Mouse (Mus musculus): ENCODE data around the gene Unc13d. TPM values are rescaled to one million over a fixed set of nuclear protein-coding genes. Genes with fewer than 3 reads are reported as not detected.

Gene Unc13d
- polyA plus RNA-seq, 1 experiment from 2014 or later = 0.78 TPM

DNA sequence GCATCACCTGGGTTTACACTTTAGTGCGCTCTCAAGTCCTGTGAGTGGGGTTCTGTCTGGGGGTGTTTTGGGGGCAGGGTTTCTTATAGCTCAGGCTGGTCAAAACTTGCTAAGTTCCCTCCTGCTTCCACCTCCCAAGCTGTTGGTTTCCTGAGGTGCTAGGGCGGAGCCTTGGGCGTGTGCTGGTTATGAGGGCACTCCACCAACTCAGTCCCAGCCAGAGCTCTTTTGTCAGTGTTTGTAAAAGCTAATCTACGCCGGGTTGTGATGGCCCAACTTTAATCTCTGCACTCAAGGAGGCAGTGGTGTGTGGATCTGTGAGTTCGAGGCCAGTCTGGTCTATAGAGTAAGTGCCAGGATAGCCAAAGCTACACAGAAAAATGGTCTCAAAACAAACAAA is 6.4 kb upstream of the Unc13d start:
- no peak overlapping the region for H3K9ac ChIP-seq (ENCODE audit: low read depth, low read length)
- H3K36me3 ChIP-seq (ENCODE audit: control insufficient read depth, insufficient read depth, low read length) = peaks cover 12% of the 10 kb centered on the region
- 92% methylated on average over 6 of the region's 6 CpGs for WGBS
- no peak overlapping the region for H3K4me3 ChIP-seq (ENCODE audit: low read depth, low read length)
- H3K4me1 ChIP-seq (ENCODE audit: control insufficient read depth, insufficient read depth, low read length) = peaks cover 15% of the 10 kb centered on the region
- no peak overlapping the region for H3K27ac ChIP-seq (ENCODE audit: low read length)
- H3K9me3 ChIP-seq (replicated peaks; ENCODE audit: control insufficient read depth, low read length, poor library complexity, severe bottlenecking) = no peaks in the 10 kb centered on the region
- ATAC-seq = no peak
- H3K27me3 ChIP-seq (ENCODE audit: control insufficient read depth, insufficient read depth, low read depth, low read length) = no peaks in the 10 kb centered on the region
- no peak overlapping the region for H3K4me2 ChIP-seq (ENCODE audit: low read length)

DNA sequence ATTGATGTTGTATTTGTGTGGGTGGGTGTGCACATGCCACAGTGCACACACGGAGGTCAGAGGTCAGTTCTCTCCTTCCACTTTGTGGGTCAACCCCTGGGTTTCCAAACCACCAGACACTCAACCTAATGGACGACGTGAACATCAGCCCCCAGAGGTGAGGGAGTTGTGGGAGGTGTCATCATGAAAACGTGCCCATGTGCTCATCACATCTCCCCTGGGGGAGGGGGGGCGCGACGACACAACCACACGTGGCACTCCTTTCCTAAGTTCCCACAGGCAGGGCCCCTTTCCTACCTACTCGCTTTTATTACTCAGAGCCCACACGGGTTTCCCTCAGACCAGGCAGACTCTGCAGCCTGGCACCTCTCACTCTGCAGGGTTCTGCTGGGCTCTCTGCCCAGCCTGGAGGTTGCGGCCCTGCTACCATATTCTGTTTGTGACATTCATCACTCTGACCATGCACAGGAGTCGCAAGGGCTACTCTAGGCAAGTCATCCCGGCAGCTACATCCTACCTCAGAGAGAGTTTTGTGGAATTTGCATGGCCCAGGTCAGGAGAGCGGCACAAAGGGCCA is 5.4 kb upstream of the Unc13d start:
- WGBS = 89% methylated on average over 14 of the region's 14 CpGs
- no peak overlapping the region for H3K9ac ChIP-seq (ENCODE audit: low read depth, low read length)
- peaks cover 14% of the 10 kb centered on the region for H3K36me3 ChIP-seq (ENCODE audit: control insufficient read depth, insufficient read depth, low read length)
- H3K27ac ChIP-seq (ENCODE audit: low read length) = no peak overlapping the region
- H3K4me1 ChIP-seq (ENCODE audit: control insufficient read depth, insufficient read depth, low read length) = peaks cover 15% of the 10 kb centered on the region
- H3K9me3 ChIP-seq (replicated peaks; ENCODE audit: control insufficient read depth, low read length, poor library complexity, severe bottlenecking) = no peaks in the 10 kb centered on the region
- ATAC-seq = no peak
- H3K27me3 ChIP-seq (ENCODE audit: control insufficient read depth, insufficient read depth, low read depth, low read length) = no peaks in the 10 kb centered on the region
- no peak overlapping the region for H3K4me3 ChIP-seq (ENCODE audit: low read depth, low read length)
- H3K4me2 ChIP-seq (ENCODE audit: low read length) = no peak overlapping the region

DNA sequence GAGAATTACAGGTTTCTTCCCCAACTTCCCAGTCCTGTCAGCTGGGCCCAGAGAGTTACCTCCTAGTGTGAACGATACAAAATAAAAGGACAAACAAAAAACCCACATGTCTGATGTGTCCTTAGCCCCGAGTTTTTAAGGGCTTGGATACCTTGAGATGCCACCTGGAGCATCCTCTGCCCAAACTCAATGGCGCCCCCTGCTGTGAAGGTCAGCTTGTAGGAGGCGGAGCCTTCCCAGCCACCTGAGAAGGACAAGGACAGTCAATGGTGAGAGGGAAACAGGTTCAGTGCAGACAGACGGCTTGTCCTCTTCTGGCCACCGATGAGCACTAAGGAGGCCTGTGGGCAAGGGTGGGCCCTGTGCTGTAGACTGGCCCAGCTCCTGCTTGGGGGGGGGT is 3.3 kb upstream of the Unc13d start:
- Histone ChIP-seq H3K27ac (ENCODE audit: low read length) (no peak overlapping the region), H3K4me3 (ENCODE audit: low read depth, low read length) (no peak overlapping the region), H3K4me2 (ENCODE audit: low read length) (no peak overlapping the region), H3K9ac (ENCODE audit: low read depth, low read length) (no peak overlapping the region), H3K4me1 (ENCODE audit: control insufficient read depth, insufficient read depth, low read length) (peaks cover 9% of the 10 kb centered on the region), H3K9me3 (replicated peaks; ENCODE audit: control insufficient read depth, low read length, poor library complexity, severe bottlenecking) (no peaks in the 10 kb centered on the region), H3K27me3 (ENCODE audit: control insufficient read depth, insufficient read depth, low read depth, low read length) (no peaks in the 10 kb centered on the region), H3K36me3 (ENCODE audit: control insufficient read depth, insufficient read depth, low read length) (peaks cover 14% of the 10 kb centered on the region)
- 69% methylated on average over 6 of the region's 6 CpGs for WGBS
- ATAC-seq = no peak

DNA sequence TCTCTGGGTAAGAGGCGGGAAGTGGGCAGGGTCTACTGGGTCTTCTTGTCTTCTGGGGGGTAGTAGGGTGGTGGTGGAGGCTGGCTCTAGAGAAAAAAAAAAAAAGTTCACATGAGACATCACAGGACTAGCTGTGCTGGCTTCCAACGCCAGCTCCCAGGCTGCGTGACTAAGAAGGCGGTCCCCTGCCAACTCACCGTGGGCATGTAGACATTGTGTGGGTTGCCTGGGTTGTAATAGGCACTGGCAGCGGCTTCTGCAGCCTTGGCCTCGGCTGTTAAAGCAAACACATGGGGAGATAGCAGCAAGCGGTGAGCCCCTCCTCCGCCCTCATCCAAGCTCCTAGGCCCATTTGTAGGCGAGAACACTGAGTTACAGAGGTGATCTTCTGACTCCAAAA is 1.8 kb upstream of the Unc13d start:
- peaks cover 14% of the 10 kb centered on the region for H3K36me3 ChIP-seq (ENCODE audit: control insufficient read depth, insufficient read depth, low read length)
- ATAC-seq = no peak
- no peak overlapping the region for H3K4me3 ChIP-seq (ENCODE audit: low read depth, low read length)
- whole genome bisulfite sequencing = 68% methylated on average over 10 of the region's 10 CpGs
- no peaks in the 10 kb centered on the region for H3K4me1 ChIP-seq (ENCODE audit: control insufficient read depth, insufficient read depth, low read length)
- H3K9me3 ChIP-seq (replicated peaks; ENCODE audit: control insufficient read depth, low read length, poor library complexity, severe bottlenecking) = no peaks in the 10 kb centered on the region
- no peak overlapping the region for H3K27ac ChIP-seq (ENCODE audit: low read length)
- H3K9ac ChIP-seq (ENCODE audit: low read depth, low read length) = no peak overlapping the region
- no peak overlapping the region for H3K4me2 ChIP-seq (ENCODE audit: low read length)
- H3K27me3 ChIP-seq (ENCODE audit: control insufficient read depth, insufficient read depth, low read depth, low read length) = no peaks in the 10 kb centered on the region

DNA sequence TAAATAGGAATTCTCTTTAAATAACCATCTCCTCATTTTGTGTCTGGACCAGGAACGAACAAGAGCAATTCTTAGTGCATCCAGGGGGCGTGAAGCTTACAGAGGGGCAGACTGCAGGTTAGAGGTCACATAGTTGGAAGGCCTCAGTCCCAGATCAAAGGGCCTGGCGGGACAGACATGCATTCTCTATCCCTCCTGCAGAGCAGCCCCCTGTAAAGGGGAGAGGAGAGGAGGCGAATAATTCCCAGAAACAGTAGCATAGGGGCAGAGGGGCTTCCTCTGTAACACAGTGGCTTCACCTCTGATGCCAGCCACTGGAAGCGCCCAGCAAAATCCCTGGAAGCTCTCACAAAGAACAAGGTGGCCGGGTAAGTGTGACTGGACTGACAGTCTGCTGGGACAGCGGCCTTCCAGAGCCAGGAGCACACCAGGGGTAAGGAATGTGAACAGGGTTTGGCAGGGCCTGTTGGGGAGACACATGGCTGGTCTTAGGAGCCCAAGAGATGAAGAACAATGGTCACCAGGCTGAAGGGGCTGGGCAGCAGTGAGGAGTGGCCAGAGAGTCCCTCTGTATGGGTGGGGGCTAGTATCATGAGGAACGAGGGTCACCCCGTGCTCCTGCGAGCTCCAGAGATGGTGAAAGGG is 1.0 kb upstream of the Unc13d start:
- no peaks in the 10 kb centered on the region for H3K4me1 ChIP-seq (ENCODE audit: control insufficient read depth, insufficient read depth, low read length)
- no peak overlapping the region for H3K4me3 ChIP-seq (ENCODE audit: low read depth, low read length)
- H3K9ac ChIP-seq (ENCODE audit: low read depth, low read length) = no peak overlapping the region
- H3K27me3 ChIP-seq (ENCODE audit: control insufficient read depth, insufficient read depth, low read depth, low read length) = no peaks in the 10 kb centered on the region
- H3K27ac ChIP-seq (ENCODE audit: low read length) = no peak overlapping the region
- ATAC-seq = no peak
- peaks cover 14% of the 10 kb centered on the region for H3K36me3 ChIP-seq (ENCODE audit: control insufficient read depth, insufficient read depth, low read length)
- 13% methylated on average over 10 of the region's 10 CpGs for WGBS
- no peaks in the 10 kb centered on the region for H3K9me3 ChIP-seq (replicated peaks; ENCODE audit: control insufficient read depth, low read length, poor library complexity, severe bottlenecking)
- no peak overlapping the region for H3K4me2 ChIP-seq (ENCODE audit: low read length)

DNA sequence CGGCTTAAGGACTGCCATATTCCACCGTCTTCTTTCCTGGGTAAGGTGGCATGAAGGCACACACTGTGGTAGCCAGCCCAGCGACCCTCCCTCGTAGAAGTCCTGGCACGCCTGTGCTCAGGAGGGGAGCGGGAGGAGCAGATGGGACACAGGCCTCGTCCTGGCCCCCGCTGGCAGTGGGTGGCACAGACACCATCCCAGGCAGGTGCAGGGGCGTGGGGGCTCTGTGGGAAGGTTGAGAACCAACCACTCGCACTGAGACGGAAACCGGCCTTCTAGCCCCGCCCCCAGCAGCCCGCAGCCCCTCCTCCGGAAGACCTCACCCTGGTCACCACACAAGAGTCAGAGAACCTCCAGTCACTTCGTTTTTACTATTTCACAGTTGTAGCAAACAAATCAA is 460 bp upstream of the Unc13d start:
- H3K27me3 ChIP-seq (ENCODE audit: control insufficient read depth, insufficient read depth, low read depth, low read length) = no peaks in the 10 kb centered on the region
- no peaks in the 10 kb centered on the region for H3K9me3 ChIP-seq (replicated peaks; ENCODE audit: control insufficient read depth, low read length, poor library complexity, severe bottlenecking)
- H3K27ac ChIP-seq (ENCODE audit: low read length) = no peak overlapping the region
- H3K4me3 ChIP-seq (ENCODE audit: low read depth, low read length) = peak overlapping the region; percentile 13; the same call in 1 of the 2 replicates
- no peaks in the 10 kb centered on the region for H3K4me1 ChIP-seq (ENCODE audit: control insufficient read depth, insufficient read depth, low read length)
- peak overlapping the region; percentile 60 for H3K9ac ChIP-seq (ENCODE audit: low read depth, low read length)
- H3K36me3 ChIP-seq (ENCODE audit: control insufficient read depth, insufficient read depth, low read length) = peaks cover 11% of the 10 kb centered on the region; the same call in 1 of the 2 replicates
- peak overlapping the region; percentile 47 for H3K4me2 ChIP-seq (ENCODE audit: low read length)
- WGBS = 5% methylated on average over 16 of the region's 16 CpGs
- no peak for ATAC-seq

DNA sequence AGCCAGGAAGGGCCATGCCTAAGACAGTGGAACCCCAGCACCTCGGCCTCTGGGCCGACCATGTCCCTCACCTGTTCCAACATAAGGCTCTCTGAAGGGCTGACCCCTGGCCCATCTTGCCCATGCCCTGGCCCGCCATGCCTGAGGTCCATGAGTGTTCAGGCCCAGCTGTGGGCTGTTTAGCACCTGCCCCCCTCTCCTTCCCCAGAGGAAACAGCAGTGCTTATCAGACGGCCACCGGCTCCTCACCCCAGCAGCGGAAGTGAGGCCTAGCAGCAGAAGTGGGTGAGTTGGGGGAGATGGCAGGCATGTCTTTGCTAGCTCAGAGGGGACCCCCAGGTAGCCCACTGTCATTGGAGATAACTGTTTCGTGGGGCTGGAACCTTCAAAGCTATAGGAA is 925 bp downstream of the Unc13d start:
- Histone ChIP-seq H3K36me3 (ENCODE audit: control insufficient read depth, insufficient read depth, low read length) (peaks cover 9% of the 10 kb centered on the region; the same call in 1 of the 2 replicates), H3K27me3 (ENCODE audit: control insufficient read depth, insufficient read depth, low read depth, low read length) (no peaks in the 10 kb centered on the region), H3K9me3 (replicated peaks; ENCODE audit: control insufficient read depth, low read length, poor library complexity, severe bottlenecking) (no peaks in the 10 kb centered on the region), H3K4me1 (ENCODE audit: control insufficient read depth, insufficient read depth, low read length) (no peaks in the 10 kb centered on the region), H3K4me2 (ENCODE audit: low read length) (no peak overlapping the region), H3K4me3 (ENCODE audit: low read depth, low read length) (no peak overlapping the region), H3K27ac (ENCODE audit: low read length) (no peak overlapping the region), H3K9ac (ENCODE audit: low read depth, low read length) (no peak overlapping the region)
- ATAC-seq = no peak
- WGBS = 91% methylated on average over 7 of the region's 7 CpGs

DNA sequence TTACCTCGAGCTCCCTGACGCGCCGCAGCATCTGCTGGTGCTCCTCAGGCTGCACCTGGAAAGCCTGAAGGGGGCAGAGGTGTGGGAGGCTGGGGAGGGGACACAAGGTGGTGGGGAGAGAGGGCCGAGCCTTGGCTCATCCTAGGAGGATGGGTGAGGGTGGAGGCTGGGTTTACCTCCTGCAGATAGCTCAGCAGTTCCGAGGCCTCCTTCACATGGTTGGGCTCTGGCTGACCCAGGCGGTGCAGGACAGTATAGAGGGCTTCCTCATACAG is 1.6 kb downstream of the Unc13d start:
- Histone ChIP-seq H3K4me1 (ENCODE audit: control insufficient read depth, insufficient read depth, low read length) (no peaks in the 10 kb centered on the region), H3K9ac (ENCODE audit: low read depth, low read length) (no peak overlapping the region), H3K27me3 (ENCODE audit: control insufficient read depth, insufficient read depth, low read depth, low read length) (no peaks in the 10 kb centered on the region), H3K9me3 (replicated peaks; ENCODE audit: control insufficient read depth, low read length, poor library complexity, severe bottlenecking) (no peaks in the 10 kb centered on the region), H3K27ac (ENCODE audit: low read length) (no peak overlapping the region), H3K4me3 (ENCODE audit: low read depth, low read length) (no peak overlapping the region), H3K4me2 (ENCODE audit: low read length) (no peak overlapping the region), H3K36me3 (ENCODE audit: control insufficient read depth, insufficient read depth, low read length) (peaks cover 9% of the 10 kb centered on the region; the same call in 1 of the 2 replicates)
- ATAC-seq = no peak
- WGBS = 62% methylated on average over 7 of the region's 7 CpGs

DNA sequence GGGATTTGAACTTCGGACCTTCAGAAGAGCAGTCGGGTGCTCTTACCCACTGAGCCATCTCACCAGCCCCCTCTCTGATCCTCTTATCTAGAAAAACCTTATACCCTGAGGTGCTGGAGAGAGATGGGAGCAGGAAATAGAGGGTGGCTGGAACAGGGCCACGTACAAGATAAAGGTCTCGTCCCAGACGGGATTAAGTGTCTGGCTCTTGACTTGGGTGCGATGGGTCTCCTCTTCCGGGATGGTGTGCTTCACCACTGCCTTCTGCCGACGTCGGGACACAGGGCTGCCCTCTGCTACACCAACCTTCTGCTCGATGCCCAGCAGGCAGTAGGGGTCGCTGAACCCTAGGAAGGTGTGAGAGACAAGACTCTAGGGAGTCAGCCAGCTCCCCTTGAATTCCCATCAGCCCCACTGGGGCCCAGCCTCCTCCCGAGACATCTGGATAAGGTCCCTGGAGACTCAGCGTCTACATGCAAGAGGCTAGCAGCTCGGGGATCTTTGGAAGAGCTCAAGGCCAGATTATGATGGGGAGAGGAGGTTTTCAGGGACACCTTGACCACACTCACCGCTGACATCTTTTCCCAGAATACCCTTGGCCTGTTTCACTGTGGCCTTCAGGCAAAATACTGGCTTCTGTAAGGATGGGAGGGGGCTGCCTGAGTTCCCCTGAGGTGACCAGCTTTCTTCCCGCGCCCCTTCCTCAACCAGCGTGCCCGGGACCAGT is 2.1 kb downstream of the Unc13d start:
- no peak for ATAC-seq
- Histone ChIP-seq H3K4me2 (ENCODE audit: low read length) (no peak overlapping the region), H3K9ac (ENCODE audit: low read depth, low read length) (no peak overlapping the region), H3K4me3 (ENCODE audit: low read depth, low read length) (no peak overlapping the region), H3K9me3 (replicated peaks; ENCODE audit: control insufficient read depth, low read length, poor library complexity, severe bottlenecking) (no peaks in the 10 kb centered on the region), H3K4me1 (ENCODE audit: control insufficient read depth, insufficient read depth, low read length) (no peaks in the 10 kb centered on the region), H3K27me3 (ENCODE audit: control insufficient read depth, insufficient read depth, low read depth, low read length) (no peaks in the 10 kb centered on the region), H3K36me3 (ENCODE audit: control insufficient read depth, insufficient read depth, low read length) (peaks cover 7% of the 10 kb centered on the region; the same call in 1 of the 2 replicates), H3K27ac (ENCODE audit: low read length) (no peak overlapping the region)
- WGBS = 63% methylated on average over 20 of the region's 20 CpGs

Measured in midbrain, embryonic 16.5 days (tissue).